Mouse (Mus musculus) small intestine, adult 2 months (tissue): ENCODE results near the gene Kat7.

Source experiments
- CTCF ChIP-seq: fragments of 200-500 bp; IDR thresholded peaks from 2 replicates; pipeline ENCODE4 v1.5.1; 2012; ENCODE audit warnings: low read depth, mild to moderate bottlenecking, control low read depth, inconsistent platforms, low read length, moderate library complexity, mixed read lengths; ENCODE audit not compliant: insufficient replicate concordance, insufficient read length; ENCODE audit errors: extremely low read depth
- POLR2A ChIP-seq: fragments of 200-500 bp; IDR thresholded peaks from 2 replicates; pipeline ENCODE4 v1.6.1; 2012; ENCODE audit warnings: low read depth, mild to moderate bottlenecking, control low read depth, inconsistent platforms, low read length, moderate library complexity

- TF ChIP-seq CTCF (no peak), POLR2A (no peak)
Measured at GRCm38 (mm10) chr11:95333209-95333608, 23.2 kb upstream of the Kat7 start.
